Mouse (Mus musculus) spleen, embryonic (tissue): ENCODE data around the gene Lrrc3c.
"Not testable (repeated sequence)": the region's sequence is repeated elsewhere in the genome, so short reads cannot be mapped to it uniquely, and the experiment has no call there.

Experiments
- CTCF ChIA-PET: fragments of 350-600 bp; sonication (Branson Sonifier 250); formaldehyde crosslinking; loops from one replicate; lab custom pipeline; 2022; lab: Charles Lee

The Lrrc3c gene

DNA sequence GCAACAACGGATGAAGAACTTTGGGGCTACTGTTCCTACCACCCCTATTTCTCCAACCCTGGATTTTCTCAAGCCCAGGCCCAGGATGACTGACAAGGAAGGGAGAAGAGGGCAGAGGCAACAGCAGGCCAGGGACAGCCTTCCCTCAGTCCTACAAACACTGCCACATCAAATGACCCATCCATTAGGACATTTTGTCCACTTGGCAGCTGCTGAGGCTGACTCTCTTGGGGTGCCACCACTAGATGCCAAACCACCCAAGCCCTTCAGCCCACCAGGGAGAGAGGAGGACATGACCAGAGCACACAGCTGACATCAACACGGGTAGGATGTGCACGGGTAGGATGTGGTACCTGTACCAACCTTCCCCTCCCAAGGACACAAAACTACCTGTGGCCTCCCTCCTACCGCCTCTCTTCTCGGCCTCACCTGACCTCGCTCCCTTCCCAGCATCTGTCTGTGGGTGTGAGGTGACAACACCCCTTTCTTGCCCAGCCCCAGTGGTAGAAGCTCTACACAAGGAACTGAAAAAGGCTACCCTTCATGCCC, 13.4 kb upstream of the Lrrc3c start:
- CTCF ChIA-PET, result interaction anchor here (0.5 to 0.6 kb wide), 2 partner anchors 12 to 15 kb away, joined by 3 read pairs; no protein-coding TSS in a partner anchor

DNA sequence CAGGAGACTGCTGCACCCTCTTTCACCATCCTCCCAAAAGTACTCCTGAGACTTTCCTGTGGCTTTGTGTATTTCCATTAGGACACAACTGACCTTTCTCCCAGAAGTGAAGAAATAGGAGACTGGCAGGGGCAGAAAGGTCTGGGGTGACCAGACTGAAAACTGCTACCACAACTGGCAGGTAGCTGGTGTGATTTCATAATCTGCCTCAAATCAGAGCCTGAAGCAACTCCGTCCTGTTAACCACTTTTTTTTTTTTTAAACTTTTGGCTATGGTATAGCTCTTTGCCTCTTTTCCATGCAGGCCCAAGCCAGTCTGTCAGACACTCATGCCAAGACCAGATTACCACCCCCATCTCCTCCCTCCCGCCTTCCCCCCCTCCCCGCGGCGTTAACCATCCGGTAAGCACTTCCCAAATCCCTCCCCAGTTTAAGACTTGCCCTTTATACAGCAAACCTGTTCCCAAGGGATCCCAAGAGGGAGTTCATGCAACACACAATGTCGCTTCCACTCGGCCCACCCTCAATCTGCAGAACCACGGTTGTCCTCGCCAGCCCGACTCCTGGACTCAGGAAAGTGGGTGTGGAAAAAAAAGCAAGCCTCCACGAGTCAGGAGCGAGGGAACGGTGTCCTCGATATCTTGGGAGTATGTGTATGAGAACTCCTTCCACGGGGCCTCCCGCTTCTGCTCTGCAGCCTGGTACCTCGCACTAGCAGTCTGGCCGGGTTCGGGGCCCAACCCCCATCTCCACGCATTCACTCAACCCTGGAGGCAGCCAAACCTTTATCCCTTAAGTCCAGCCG, 11.8 kb upstream of the Lrrc3c start:
- CTCF ChIA-PET, result interaction anchor here (0.7 kb wide), 1 partner anchor 574 kb away, joined by 4 read pairs; no protein-coding TSS in a partner anchor

DNA sequence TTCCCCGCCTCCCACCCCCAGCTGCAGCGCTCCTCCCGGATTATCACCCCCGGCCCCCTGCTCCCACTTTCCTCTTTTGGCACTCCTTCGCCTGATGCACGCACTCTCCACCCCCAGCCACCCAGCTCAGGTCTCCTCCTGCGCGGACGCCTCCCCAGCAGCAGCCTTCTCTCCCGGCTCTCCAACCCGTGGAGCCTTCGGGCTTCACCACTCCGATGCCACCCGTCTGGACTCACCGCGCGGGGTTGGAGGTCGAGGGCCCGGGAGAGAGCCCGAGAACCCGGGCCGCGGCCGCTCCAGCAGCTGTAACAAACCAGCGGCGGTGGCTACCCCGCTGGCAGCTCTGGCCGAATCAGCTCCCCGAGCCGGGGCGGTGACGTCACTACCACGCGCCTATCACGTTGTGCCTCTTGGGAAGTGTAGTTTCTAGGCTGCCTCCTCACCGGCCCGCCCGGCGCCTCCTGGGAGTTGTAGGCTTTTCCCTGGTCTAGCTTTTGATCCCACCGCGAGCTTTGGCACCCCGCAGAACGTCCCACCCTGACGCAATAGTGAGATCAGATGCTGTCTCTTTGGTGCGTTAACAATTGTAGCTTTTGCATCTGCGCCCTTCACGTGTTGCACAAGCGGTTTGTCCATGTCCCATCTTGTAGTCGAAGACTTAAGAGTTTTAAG, 11.1 kb upstream of the Lrrc3c start, which contains the start of gene Ormdl3:
Gene Ormdl3, minus strand, starts transcription at position 477 of the 672 bp plus-strand sequence.
- CTCF ChIA-PET, result interaction anchor here (0.5 to 0.9 kb wide), 2 partner anchors 30 to 238 kb away, joined by 3 read pairs; no protein-coding TSS in a partner anchor

DNA sequence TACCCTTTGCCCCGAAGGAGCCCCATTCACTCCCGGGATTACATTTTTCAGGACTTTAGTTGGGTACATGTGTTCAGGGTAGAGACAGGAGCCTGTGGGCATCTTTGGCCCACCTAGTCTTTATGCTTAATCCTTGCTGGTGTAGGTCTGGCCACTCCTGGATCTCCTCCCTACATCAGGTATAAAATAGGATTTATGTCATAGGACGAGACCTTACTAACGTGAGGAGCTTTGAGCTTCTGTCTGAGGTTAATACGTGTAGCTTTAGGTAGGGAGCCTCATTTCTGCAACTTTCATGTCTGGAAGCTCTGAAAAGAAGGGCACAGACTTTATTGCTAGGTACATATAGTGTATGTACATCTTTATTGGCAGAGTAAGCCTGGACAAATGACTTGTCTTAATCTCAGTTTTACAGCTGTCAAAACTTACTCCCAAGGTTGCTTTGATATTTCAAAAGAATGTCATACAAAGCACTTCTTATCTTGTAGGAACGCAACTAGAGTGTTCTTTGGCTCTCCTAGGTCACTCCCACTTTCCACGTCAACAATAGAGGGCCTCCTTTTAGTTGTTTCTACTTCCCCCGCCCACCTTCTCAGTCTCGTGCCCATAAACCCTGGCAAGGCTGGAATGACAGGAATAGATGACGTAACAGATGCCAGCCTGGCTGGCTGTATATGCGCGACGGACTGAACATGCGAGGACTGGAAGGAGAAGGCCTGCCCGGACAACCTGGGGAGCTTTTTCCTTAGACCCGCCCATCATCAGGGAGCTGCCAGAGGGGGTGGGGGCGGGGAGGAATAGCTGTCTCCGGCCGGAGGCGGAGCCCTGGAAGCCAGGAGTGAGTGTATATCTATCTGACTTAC, 10.2 kb upstream of the Lrrc3c start:
- CTCF ChIA-PET, result interaction anchor here (0.9 kb wide), 1 partner anchor 239 kb away, joined by 3 read pairs; no protein-coding TSS in a partner anchor

DNA sequence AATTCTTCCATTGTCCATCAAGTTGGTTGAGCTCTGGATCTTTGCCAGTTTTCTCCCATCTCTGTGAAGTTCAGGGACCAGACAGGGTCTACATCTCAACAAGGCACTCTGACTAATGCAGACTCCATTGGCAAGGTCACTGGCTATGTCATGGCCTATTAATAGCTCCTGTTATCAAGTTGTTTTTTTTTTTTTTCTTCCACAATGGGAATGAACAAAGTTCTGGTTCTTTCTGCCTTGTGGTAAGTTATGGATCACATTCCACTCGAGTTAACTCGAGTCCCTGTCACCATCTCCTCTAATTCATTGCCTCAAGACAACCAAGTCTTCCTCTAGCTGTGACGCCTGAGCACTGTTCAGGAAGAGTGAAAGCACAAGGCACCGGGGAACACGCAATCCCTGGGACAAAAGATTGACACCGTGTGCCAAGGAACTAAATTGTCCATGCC, 9.2 kb upstream of the Lrrc3c start:
- CTCF ChIA-PET, result interaction anchor here (0.6 to 0.7 kb wide), 2 partner anchors 12 to 205 kb away, joined by 5 to 11 read pairs; partner anchors contain the start of gene Tcap

DNA sequence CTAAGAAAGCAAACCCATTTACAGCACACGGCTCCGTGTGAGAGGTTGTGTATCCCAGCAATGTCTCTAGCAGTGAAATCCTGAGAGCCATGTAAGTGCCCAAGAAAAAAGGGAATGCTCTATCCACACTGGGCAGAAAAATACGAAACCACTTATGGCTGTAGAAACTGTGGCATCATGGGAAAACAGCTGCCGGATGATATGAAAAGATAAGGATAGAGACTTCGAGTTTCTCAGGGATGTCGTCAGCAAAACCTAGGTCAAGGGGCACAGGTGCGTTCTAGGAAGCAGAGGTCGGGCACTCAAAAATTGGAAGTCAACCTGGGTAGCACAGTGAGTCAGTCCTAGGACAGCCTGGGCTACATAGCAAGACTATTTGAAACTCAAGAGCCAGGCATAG, 8.8 kb upstream of the Lrrc3c start:
- CTCF ChIA-PET, result interaction anchor here (0.6 to 0.7 kb wide), 2 partner anchors 13 to 206 kb away, joined by 5 to 11 read pairs; partner anchors contain the start of gene Tcap

DNA sequence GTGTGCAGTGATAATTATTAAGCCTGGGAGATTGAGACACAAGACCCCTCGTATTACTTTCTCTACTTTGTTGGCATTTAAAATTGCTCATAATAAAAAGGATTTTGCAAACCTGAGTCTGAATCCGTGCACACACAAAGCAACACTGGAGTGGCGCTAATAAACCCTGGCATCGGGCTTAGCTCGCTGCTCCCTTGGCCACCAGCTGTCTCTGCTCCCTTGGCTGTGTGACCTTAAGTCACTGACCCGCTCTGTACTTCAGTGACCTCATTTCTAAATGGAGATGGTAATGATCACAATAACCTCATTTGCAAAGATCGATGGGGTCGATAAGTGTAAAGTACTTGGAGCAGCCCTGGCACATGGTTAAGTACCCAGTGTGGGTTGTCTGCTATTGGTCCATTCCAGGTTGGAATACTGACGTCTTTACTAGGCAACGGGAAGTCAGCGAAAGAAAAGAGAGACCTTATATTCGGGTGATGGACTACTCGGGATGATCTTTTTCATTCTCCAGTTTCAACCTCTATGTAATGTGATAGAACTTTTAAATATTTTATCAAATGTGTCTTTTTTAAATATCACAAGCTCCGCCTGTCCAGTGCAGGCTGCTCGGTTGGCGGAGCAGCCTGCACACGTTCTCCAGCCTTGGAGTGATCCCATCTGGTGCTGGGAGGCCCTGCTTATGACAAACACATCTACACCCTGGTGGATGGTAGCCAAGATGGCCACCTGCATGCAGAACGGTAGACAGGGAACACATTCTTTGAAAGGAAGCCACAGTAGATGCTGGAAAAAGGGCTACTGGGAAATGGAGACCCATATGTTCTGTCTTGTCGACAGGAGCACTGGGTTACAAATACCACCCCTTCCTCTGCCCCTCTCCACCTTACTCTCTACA, 7.3 kb upstream of the Lrrc3c start:
- CTCF ChIA-PET, result no interaction called here

DNA sequence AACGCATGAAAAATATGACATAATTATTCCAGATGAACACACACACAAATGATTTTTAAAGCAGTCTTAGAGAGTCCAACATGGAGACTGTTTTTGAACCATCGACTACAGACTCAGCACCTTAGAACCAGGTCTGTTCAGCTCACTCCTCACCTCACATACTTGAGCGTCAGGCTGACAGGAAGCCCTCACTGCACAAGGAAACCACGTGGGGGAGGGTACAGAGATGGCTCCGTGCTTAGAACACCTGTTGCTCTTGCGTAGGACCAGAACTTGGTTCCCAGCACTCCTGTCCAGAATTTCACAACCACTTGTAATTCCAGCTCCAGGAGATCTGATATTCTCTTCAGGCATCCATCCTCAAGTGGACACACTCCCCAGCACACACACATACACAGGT, 3.1 kb upstream of the Lrrc3c start:
- CTCF ChIA-PET, result interaction anchor here (0.7 kb wide), 1 partner anchor 38 kb away, joined by 18 read pairs; no protein-coding TSS in a partner anchor

DNA sequence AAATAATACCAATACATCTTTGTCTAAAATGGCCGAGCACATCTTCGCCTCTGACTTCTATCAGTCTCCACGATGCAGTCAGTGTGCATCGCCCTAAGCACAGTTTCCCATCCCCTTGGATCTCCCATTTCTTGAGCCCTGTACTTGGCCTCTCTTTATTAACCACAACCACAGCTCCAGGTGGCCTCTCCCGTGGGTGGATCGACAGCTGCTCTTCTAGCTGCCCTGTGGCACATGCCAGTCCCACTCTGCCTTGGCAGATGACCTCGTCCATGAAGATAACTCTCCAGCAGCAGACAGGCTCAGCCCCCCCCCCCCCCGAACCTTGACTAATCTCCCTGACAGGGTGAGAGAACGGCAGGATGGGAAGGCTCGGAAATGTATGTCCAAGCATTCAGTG, 2.6 kb upstream of the Lrrc3c start:
- CTCF ChIA-PET, result interaction anchor here (0.7 kb wide), 1 partner anchor 38 kb away, joined by 18 read pairs; no protein-coding TSS in a partner anchor

DNA sequence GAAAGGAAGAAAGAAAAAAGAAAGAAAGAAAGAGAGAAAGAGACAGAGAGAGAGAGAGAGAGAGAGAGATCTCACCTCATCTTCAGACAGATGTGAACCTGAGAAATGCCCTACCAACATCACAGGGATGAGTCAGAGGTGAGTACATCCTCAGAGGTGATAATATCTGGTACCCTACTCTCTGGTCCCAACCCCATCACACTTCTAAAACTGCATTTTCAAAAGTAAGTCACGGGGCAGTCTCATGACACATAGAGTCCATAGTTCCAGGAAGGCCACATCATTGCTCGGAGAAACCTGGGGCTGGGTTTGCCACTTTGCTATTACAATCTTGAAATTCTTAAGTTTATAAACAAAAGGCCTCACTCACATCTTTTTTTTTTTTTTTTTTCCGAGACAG, 2.1 kb upstream of the Lrrc3c start:
- CTCF ChIA-PET, result no interaction called here

DNA sequence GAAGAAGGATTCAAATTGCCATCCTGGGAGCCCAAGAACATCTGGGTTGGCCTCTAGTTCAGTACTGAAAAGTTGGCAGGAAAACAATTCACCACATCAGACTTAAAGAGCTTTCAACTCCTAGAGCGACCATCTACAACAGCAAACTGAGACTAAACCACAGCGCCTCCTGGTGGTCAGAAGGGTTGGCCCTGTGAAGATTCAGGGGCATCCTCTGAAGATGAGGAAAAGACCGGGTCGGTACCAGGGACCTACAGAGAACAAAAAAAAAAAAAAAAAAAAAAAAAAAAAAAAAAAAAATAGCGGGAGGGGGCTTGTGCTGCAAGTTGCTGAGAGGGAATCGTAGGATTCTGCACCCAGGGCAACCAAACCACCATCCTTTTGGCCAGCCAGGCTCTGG, 728 bp upstream of the Lrrc3c start:
- CTCF ChIA-PET, result interaction anchor here (0.6 kb wide), 1 partner anchor 341 kb away, joined by 8 read pairs; no protein-coding TSS in a partner anchor

DNA sequence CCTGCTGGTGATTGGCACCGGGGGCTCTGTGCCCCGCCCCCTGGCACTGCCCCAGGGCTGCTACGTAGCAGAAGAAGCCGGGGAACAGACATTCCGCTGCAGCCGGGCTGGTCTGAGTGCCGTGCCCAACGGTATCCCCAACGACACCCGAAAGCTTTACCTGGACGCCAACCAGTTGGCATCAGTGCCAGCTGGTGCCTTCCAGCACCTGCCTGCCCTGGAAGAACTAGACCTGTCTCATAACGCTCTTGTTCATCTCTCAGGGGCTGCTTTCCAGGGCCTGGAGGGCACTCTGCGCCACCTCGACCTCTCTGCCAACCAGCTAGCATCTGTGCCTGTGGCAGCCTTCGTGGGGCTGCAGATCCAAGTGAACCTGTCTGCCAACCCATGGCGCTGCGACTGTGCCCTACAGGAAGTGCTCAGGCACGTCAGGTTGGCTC, 780 bp downstream of the Lrrc3c start:
- CTCF ChIA-PET, result no interaction called here

DNA sequence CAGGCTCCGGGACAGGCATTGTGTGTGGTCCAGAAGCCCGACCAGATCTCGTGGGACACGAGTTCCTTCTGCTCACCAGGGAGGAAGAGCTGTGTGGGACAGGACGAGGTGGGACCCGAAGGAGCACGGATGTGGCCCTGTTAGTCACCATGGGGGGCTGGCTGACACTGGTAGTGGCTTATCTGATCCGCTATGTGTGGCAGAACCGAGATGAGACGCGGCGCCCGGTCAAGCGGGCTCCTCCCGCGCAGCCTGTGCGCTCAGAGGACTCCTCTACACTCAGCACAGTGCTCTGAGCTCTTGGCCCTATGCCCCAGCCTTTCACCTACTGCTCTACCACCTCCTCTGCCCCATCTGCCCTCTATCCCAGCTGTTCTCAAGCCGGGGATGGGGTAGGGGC, 1.2 kb downstream of the Lrrc3c start:
- CTCF ChIA-PET, result interaction anchor here (0.6 kb wide), 1 partner anchor 254 kb away, joined by 4 read pairs; no protein-coding TSS in a partner anchor

DNA sequence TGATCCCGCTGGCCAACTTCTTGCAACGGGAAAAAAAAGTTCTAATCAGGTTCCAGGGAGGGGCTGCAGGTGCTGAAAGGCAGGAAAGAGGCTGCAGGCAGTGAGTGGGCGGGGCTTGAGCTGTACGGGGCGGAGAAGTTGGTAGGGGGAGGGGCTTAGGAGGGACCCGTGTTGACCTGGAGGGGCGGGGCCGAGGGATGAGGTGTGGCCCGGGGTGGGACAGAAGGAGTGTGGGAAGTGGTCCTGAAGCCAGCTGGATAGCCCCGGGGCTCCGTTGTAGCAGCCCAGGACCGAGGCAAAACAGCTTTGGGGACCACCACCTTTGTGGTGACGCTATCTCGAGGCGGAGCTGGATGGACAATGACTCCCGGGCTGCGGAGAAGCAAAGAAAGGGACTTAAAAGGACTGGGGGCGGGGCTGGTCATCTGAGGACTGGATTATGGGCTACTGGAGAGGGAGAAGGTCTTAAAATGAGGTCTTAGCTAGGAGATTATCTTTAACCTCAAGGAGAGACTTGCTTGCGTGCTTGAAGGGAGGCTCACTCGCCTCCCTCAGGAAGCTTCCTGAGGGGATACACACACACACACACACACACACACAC, 4.1 kb downstream of the Lrrc3c start:
- CTCF ChIA-PET, result interaction anchor here (0.7 kb wide), 2 partner anchors 247 to 571 kb away, joined by 3 to 11 read pairs; no protein-coding TSS in a partner anchor

DNA sequence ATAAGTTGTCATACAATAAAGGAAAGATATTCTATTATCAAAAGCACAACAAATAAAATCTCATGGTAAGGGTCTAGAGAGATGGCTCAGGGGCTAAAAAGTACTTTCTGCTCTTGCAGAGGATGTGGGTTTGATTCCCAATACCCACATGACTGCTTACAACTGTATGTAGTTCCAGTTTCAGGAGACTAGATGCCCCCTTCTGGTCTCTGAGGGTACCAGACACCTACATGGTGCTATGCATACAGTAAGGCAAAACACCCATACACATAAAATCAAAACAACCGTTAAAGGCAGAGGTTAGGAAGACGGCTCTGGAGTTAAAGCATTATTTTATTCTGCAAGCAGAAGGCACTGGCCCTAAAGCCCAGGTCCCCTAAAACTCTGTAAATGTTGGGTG, 5.9 kb downstream of the Lrrc3c start:
- CTCF ChIA-PET, result interaction anchor here (0.9 kb wide), 1 partner anchor 153 kb away, joined by 8 read pairs; no protein-coding TSS in a partner anchor

DNA sequence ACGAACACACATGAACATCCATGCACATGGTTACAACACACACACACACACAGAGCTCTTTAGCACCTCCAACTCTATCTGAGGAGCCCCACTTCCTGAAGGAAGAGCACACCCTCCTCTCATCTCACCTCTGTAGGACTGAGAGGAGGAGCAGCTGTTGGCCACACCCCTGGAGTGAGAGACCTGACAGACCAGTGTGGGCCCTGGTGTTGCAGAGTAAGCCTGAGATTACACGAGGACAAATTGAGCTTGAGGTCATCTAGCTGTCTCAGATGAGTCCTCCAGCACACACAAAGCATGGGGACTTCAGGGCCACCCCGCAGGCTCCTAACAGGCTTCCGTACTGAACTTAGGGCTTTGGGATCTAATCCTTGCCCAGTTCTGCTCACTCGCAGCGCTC, 6.8 kb downstream of the Lrrc3c start:
- CTCF ChIA-PET, result not testable (repeated sequence)

DNA sequence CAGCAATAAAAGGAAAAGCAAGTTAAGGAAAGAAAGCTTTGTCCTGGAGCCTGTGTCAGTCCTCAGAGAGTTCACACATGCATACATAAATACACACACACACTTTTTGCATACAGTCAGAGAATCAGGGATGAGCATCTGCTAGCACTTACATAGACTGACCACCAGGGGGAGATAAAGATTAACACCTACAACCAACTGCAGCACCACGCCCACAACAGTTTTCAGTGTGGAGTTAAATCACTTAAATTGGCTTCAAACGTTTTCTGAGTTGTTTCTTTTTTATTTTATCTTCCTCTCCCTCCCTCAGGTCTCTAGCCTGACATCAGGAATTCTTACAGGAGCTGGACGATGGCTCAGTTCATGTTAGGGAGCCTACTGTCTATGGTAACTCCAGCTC, 8.7 kb downstream of the Lrrc3c start:
- CTCF ChIA-PET, result interaction anchor here (0.5 kb wide), 1 partner anchor 96 kb away, joined by 3 read pairs; no protein-coding TSS in a partner anchor

DNA sequence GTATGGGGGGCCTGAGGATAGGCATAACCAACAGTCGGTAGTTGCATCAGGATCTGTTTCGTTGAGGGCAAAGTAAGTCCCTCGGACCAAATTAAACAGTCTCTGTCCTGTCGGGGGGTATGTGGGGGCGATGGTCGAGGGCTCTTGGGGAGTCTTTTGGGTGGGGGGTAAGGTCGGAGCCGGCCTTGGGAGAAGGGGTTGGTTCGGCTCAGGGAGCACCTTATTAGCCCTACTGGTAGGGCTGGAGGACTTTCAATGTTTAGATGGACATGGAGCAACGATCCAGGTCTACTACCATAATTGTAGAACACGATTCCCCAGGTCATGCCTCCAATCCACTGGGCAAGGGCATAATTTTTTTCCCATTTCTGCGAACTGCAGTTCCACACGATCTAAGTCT, 22.7 kb downstream of the Lrrc3c start:
- CTCF ChIA-PET, result no interaction called here

DNA sequence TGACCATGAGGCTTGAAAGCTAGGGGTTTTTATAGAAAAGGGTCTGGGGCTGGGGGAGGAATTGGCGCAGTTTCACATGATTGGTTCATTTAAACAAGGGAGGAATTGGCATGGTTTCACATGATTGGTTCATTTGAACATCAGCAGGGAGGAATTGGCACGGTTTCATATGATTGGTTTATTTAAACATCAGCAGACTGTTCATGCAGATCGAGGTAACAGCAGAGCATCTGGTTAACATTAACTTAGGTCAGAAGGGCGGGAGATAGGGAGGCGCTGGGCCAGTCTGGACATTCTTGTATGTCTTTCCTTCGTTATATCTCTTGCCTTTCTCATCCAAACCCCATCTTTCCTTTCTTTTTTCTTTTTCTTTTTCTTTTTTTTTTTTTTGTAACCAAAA, 25.9 kb downstream of the Lrrc3c start:
- CTCF ChIA-PET, result not testable (repeated sequence)
